Mouse (Mus musculus) thymus, postnatal 10 days (tissue): ENCODE results near the gene Ephb1.

ENCODE experiments used
- DNase-seq, 2 experiments: peaks; one replicate each; pipeline ENCODE4 v3.0.0; 2021; ENCODE audit warnings: low spot score in 2 of 2

The Ephb1 gene

DNA sequence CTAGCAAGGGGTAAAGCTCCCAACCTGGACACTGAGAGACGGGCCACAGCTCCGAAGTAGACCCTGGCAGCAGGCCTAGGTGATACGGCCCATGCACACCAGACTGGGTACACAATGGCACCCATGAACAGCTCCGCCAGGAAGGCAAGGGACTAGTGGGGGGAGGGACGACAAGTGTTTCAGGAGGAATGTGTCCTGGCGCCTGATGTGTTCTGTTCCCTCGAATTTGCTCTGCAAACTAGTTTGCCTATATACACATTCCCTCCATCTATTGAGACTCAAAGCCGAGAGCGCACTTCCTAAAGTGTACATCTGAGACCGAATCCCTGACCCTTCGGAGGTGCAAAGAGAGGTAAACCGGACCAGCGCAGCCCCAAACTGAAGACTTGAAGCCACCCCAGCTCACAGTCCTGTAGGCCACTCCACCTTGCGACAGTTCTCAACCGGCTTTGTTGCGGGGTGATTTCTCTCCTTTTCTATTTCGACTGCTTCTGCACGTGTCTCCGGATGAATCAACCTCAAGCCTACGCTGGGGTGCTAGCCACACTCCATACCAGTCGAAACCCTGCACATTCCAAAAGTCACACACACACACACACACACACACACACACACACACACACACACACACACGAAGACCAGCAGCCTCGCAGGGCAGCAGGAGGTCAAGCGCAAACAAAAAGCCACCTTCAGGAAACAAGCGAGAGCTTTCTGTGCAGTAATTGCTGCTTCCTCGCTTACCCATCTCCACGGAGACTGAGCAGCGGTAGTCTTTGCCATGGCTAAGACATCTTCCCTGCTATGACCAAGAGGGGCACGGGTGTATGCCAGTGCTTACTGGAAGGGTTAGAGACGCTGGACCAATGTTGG, 2.1 kb downstream of the Ephb1 start:
- no peak for DNase-seq

DNA sequence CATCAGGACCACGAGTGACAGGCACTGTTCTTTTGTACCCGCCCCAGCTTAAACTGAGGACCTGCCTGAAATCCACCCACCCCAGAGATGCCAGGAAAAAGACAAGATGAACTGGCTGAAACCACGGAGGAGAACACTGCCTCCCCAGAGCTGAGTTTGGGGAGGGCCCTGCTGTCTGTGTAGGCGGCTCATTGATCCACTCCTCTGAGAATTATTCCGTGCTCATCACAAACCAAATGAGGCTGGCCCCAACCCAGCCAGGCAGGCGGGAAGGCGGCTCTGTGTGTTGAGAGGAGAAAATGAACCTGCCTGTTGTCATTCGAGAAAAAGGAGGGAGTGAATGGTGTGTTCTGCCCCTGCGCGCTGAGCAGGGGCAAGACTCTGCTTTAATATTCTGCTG, 2.8 kb downstream of the Ephb1 start:
- DNase-seq = no peak

DNA sequence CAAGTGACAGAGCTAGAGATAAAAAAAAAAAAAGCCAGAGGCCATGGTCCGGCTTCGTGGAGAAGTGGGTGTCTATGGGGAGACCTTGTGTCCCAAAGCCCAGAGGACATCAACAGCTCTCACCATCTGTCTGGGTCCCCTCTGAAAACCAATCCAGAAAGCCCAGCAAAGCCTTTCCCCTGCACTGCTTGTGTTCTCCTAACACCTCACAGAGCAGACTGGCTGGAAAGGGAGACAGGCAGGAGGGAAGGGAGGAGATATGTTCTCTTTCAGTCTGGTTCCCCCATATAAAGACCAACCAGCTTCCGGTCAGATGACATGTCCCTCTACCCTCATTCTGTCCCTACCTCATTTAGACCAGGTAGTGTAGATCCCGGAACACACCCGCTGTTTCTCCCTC, 3.3 kb downstream of the Ephb1 start:
- no peak for DNase-seq

GRCm38 (mm10) chr9:102350696-102351095, 3.8 kb downstream of the Ephb1 start:
- no peak for DNase-seq

DNA sequence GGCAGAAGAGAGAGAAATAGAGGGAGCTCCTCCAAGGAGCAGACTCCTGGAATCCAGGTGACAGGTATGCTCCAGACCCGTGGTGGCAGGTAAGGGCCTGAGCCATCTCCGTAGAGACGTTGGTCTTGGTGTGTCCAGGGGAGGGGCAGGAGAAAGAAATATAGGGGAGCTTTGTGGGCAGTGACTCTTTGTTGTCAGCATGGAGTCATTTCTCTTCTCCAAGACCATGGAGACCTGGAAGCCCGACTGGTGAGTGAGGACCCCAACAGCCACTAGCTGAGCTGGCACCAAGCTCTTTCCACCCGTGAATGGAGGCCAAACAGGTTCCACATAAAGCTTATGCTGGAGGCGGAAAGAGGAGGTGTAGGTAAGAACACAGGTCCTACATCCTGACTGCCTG, 4.4 kb downstream of the Ephb1 start:
- DNase-seq = no peak

- no peak for DNase-seq
Measured at GRCm38 (mm10) chr9:102346801-102347200, 7.7 kb downstream of the Ephb1 start.

DNA sequence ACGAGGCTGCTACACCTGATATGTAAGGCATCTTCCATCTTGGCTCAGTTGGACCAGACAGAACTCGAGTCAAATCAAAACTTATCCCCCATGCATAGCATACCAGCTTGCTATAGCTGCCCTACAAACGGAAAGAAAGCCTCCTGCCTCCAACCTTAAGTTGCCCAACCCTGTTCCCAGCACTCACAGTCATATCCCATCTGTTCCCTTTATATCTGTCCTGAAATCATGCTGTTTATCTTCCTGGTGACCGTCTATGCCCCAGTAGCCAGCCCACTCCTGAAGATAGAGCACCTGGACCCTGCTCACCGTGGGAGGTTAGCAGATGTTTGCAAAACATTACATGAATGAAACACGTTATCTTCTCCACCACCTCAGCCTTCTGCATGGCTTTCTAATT, 9.0 kb downstream of the Ephb1 start:
- DNase-seq = no peak

DNA sequence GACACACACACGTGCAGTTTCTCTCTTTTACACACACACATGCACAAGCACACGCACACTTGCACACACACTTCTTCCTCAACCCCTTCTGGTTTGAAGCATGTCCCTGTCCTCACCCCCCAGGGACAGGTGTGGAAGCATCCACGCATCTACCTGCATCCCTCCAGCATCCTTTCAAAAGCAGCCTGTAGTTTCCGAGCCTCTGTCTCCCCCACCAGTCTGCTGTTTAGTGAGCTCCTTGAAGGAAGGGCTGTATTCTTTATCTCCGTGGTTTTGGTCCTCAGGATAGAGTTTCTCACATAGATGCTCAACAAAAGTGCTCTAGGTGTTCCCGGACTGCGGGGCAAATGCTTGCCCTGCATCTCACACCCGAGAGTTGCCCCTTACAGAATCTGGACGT, 9.4 kb downstream of the Ephb1 start:
- no peak for DNase-seq

DNA sequence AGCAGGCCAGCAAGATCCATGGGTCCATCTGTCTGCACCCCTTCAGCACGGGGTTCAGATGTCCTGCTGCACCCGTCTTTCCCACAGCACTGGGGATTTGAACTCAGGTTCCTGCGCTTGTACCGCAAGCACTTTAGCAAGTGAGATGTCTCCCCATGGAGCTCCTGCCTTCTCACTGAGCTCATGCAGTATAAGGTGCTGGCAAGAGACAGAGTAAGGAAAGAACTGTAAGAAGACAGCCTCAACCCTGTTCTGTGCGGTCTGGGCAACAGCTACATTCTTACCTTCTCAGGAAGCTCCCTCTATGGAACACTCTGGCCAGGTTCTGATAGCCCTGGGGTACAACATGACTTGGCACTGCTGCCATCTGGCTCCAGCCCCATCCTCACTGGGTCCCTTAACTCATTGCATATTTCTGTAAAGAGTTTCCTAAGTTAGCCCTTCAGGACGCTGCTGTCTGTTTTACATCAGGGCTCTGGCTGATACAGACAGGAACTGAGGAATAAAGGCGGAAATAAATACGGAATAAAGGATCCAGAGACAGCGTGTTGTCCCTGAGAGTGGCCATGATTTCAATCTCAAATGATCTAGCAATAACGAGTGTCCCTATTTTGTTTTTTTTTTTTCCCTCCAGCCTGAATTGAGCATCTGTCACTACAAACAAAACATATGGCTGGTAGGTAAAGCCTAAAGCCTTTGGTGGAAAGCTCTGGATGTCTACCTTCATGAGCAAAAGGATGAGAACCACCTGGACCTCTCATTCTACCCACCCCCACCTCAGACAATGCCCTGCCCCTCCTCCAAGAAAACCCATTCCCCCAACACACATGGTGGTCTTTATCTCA, 10.2 kb downstream of the Ephb1 start:
- DNase-seq = no peak

DNA sequence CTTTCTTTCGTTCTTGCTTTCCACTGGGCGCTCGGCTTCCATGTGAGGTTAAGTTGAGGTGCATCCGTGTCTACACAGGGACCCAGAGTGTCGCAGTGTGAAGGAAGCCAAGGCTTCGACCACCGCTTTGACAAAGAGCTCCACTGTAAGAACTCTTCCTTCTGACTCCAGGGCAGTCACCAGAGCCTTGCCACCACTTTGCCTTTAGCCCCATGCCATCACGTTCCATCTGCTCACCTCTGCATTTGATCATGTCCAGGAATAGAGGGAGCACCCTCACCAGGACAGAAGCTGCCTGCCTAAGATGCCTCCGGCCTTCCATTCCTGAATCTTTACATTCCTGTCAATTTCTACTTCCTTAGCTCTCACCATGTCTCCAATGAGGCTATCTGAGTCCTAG, 11.4 kb downstream of the Ephb1 start:
- no peak for DNase-seq

DNA sequence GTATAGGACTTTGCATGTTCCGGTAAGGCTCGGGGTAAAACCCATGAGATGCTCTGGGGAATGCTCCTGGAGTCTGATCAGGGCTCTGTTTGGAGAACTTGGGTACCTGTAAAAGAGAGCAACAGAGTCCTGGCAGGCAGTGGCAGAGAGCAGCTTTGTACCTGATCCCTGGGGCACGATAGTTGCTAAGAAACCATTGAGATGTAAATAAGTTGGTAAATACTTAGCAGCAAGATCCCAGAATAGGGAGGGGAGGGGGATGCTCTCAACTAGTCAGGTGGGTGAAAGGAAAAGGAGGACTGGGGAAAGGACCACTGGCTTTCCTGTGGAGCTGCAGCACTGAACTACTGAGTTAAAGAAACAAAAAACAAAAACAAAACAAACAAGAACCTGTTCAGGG, 12.5 kb downstream of the Ephb1 start:
- DNase-seq = no peak

DNA sequence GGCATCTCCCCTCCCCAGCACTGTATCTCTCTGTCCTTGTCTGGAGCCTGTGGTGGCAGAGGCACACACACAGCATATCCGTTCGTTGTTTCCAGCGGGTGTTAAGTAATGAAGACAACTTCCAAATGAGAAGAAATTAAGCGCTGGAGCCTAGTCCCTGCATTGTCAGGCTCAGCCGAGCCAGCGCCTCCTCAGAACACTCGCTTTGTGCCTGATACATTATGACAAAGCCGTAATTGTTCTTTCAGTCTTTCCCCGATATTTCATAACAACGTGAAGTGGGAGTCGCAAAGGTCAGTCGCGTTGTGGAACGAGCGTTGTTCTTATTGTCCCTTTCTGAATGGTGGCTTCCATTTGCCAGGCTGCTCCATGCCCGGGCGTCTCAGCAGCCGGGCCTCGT, 13.7 kb downstream of the Ephb1 start:
- DNase-seq = no peak

DNA sequence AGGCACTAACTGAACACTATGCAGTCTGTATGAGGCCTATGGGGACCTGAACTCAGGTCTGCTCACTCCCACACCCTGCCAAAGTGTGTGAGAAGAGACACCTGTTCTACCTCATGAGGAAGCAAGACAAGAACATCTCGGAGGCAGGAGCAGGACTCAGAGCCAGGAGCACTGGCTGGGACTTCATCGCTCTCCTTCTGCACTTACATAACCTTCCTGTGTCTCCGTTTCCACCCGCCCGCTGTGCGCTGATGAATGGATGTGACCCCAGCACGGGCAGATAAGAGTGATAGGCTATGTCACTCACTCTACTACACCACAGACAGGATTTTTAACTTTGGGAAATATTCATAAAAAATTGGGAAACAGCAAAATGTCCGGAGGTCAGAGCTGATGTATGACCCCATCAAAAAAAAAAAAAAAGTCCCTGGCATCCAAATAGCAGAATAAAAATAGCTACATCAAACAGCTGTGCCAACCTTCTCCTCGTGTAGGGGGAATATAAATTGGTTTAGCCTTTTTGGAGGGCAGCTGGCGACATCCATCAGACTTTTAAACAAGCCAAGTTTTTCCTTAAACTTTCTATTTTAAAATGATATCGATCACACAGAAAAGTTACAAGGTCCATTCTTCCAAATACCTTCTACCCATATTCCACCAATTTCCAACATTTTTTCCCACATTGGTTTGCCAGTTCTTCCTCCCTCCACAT, 18.8 kb downstream of the Ephb1 start:
- no peak for DNase-seq

- no peak for DNase-seq
Measured at GRCm38 (mm10) chr9:102330266-102331060, 24.0 kb downstream of the Ephb1 start.

DNA sequence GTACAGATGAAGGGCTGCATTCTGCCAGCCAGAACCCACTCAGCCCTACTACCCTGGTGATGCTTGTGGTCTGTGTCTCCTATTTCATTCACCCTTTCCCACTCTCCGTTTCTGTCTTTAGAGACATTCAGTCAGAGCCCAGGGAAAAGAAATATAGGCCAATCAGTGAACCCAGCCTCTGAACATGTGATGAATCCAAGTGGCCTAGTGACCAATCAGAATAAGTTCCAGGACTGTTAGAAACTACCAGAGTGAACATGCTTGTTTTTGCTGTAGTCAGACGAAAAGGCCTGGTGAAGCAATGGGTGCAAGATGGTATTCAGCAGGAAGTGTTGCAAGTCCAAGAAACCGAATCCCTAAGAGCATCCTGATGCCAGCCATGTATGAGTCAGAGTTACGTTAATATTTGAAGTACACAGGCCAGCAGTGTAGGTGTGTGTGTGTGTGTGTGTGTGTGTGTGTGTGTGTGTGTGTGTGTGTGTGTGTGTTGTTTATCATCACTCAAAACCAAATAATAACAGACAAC, 26.8 kb downstream of the Ephb1 start:
- DNase-seq = no peak

DNA sequence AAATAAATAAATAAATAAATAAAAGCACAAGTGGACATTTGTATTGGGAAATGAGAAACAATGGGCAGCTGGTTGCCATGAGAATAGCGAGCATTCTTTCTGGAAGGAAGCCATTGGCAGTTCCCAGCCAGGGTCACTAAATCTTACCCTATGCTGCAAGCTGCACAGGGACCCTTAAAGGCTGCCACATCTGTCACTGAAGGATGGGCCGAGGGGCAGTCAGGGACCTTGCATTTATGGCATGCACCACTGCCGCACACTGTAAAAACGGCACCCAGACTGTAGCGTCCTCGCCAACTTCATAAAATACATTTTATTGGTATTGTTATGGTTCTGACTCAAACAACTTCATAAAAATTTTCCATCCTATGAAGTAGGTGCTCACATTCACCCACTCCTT, 39.1 kb downstream of the Ephb1 start:
- DNase-seq = no peak

DNA sequence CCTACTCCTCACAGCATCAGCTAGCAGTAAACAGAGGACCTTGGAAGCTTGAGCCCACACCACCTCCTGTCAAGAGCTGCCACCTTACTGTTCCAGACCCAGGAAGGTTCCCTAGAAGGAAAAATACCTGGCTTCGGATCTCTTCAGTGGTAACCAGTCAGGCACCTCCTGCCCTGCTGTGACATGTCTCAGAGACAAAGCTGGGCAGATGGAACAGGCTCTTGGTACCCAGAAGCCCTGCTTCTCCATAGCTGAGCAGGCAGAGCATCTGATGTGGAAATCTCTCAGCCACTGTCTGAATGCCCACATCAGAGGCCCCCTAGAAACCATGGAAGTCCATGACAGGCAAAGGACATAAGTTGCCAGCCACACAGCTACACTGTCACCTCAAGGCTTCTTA, 39.7 kb downstream of the Ephb1 start:
- no peak for DNase-seq

DNA sequence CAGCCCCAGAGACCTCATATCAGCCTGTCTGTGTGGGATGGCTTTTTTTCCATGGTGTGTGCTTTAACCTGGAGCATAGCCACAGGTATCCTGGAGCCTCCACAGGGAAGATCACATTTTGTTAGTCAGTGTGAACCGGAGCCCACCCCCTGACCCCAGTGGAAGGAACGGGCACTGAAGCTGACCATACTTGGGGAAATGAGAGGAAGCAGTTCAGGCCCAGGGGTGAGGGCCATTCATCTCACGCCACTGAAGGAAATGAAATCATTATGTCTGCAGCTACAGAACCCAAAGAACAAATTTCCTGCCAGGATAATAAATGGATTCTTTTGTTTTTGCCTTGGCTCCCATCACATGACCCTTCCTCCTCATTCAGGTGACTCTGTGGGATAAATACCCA, 44.1 kb downstream of the Ephb1 start:
- no peak for DNase-seq

- DNase-seq = no peak
Measured at GRCm38 (mm10) chr9:102309278-102309677, 45.2 kb downstream of the Ephb1 start.

DNA sequence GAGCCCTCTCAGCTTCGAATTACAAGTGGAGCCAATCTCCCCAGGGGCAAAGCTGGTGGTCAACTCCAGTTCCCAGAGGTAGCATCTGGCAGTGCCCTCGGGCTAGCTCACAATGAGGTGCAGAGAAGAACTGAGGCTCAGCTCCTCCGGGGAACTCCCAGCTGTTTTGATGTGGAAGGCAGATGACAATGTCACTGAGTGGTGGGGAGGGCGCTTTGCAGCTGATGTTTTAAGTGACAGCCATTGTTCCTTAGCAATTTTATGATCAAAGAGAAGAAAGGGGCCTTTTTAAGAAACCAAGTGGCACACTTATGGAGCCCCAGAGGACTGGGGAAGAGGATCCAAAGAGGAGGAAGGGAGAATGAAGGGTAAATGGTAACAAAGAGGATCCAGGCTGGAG, 46.8 kb downstream of the Ephb1 start:
- no peak for DNase-seq

- DNase-seq = no peak
Measured at GRCm38 (mm10) chr9:102306645-102307415, 47.7 kb downstream of the Ephb1 start.
